Mouse (Mus musculus) cerebellum, adult 2 months (tissue): ENCODE data around the gene Rasa2.

Source experiments
- CTCF ChIP-seq: fragments of 200-500 bp; IDR thresholded peaks from 2 replicates; pipeline ENCODE4 v1.5.1; 2011; ENCODE audit warnings: low read depth, mild to moderate bottlenecking, control low read depth, low read length, moderate library complexity, borderline replicate concordance; ENCODE audit not compliant: insufficient read depth
- POLR2A ChIP-seq: fragments of 200-500 bp; IDR thresholded peaks from 2 replicates; pipeline ENCODE4 v1.6.1; 2011; ENCODE audit warnings: low read length, control low read depth, borderline replicate concordance; ENCODE audit not compliant: insufficient read depth

DNA sequence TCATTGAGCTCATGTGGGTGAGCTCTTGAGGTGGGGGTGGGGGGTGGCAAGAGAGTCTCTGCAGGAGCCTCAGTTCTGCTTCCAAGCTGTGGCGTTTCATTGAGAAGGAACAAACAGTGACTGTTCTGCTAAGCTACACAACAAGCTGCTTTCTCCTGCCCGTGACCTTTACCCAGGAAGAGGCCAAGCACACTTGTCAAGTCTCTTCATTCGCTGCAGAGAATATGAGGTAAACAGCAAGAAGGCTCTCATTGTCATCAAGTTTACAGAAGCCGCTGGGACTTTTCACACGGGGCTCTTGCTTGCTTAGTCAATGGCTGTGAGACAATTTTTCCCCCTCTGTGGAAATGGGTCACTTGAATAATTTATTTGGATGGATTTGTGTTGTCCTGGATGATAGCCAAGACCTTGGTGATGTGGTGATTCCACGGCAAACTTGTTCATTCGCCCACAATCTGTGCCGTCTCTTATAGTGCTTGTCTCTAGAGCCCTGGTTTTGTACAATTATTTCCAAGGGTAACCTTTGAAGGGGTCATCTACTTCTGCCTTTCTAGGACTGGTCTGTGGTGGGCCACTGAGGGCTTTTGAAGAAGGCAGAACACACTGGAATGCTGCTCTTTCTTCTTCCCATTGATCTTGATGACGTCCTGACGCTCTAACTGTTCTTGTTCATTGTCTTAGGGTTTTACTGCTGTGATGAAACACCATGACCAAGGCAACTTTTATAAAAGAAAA is 29.3 kb upstream of the Rasa2 start:
- no peak for TF ChIP-seq CTCF
- TF ChIP-seq POLR2A, result no peak
